Mouse (Mus musculus): Measurements from ENCODE around the gene Igf2r.

DNA sequence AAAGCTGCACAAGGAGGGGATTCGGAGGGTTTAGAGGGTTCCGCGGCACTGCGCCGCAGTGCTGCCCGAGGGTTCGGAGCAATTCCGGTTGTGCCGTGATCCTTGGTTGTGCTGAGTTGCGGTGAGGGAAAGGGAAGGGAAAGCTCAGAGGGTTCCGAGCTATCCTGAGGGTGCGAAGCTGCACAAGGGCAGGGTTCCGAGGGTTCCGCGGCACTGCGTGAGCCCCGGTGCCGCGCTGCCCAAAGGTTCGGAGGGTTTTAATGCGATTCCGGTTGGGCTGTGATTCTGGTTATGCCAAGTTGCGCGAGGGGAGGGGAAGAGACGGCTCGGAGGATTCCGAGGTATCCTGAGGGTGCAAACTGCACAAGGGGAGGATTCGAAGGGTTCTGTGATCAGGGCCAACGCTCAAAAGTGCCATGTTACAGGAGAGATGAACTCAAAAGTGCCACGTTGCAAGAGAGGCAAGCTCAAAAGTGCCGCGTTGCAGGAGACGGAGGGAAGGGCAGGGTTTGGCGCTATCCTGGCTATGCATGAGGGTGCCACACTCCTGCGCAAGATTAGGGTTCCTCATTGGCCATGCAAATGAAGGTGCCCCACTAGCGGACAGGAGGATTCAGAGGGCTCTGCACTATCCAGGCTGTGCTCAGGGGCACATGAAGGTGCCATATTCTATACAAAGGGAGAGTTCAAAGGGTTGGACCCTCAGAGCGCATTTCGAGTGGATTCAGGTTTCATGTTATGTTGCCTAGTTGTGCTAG lies 27.1 kb downstream of the Igf2r start:
- TF ChIP-seq ZMIZ1 (IDR thresholded peaks at IDR 0.05; ENCODE audit: low read depth, low read length) (no peak), CTCF (conservative IDR thresholded peaks at IDR 0.05 in 1 of 2, IDR thresholded peaks at IDR 0.05 in 1 of 2; ENCODE audit: low read depth in 2 of 2, low read length in 2 of 2) (no peak), JUND (conservative IDR thresholded peaks at IDR 0.05; ENCODE audit: low read depth, low read length) (no peak), BHLHE40 (IDR thresholded peaks at IDR 0.05; ENCODE audit: low read depth, low read length) (no peak), NELFE (IDR thresholded peaks at IDR 0.05; ENCODE audit: low read depth, low read length) (no peak), POLR2A (IDR thresholded peaks at IDR 0.05; ENCODE audit: low read depth, low read length) (no peak), POLR2AphosphoS2 (IDR thresholded peaks at IDR 0.05; ENCODE audit: low read depth, low read length) (no peak)
